Mouse (Mus musculus) hindbrain, embryonic 10.5 days (tissue): ENCODE data around the gene Chsy1. TPM values are rescaled to one million over a fixed set of nuclear protein-coding genes. Genes with fewer than 3 reads are reported as not detected.
A peak's percentile ranks its signal among the peaks of the same experiment; 100 is the strongest.

ENCODE experiments used
- DNase-seq: peaks from one replicate; pipeline ENCODE4 v3.0.0-alpha.2; 2017; ENCODE audit warnings: low spot score
- H3K27ac ChIP-seq: fragments of 300-500 bp; sonication (generic); 2 replicates; pipeline ENCODE4 v1.5.1; 2016; ENCODE audit warnings: mild to moderate bottlenecking, moderate library complexity
- H3K27me3 ChIP-seq: fragments of 300-500 bp; sonication (generic); 2 replicates; pipeline ENCODE4 v1.6.1; 2016; ENCODE audit warnings: mild to moderate bottlenecking; ENCODE audit not compliant: poor library complexity, insufficient read depth, severe bottlenecking
- H3K36me3 ChIP-seq: fragments of 300-500 bp; sonication (generic); 2 replicates; pipeline ENCODE4 v1.6.1; 2016; ENCODE audit warnings: mild to moderate bottlenecking, moderate library complexity
- H3K4me1 ChIP-seq: fragments of 300-500 bp; sonication (generic); replicated peaks from 2 replicates; pipeline ENCODE4 v1.6.1; 2016; ENCODE audit warnings: mild to moderate bottlenecking
- H3K4me3 ChIP-seq: fragments of 300-500 bp; sonication (generic); 2 replicates; pipeline ENCODE4 v1.5.1; 2016; ENCODE audit warnings: mild to moderate bottlenecking, moderate library complexity
- H3K9me3 ChIP-seq: fragments of 300-500 bp; sonication (generic); 2 replicates; pipeline ENCODE4 v1.6.1; 2016; ENCODE audit warnings: mild to moderate bottlenecking, moderate library complexity
- WGBS: fragments of 180-500 bp; shearing (Covaris S2); methylation state at CpG from one replicate; pipeline ENCODE4 v1.1.7; 2016; 5-methylcytosine and 5-hydroxymethylcytosine counted together
- polyA plus RNA-seq: library from polyadenylated mRNA; unstranded; fragments of >200 nt; fragmentation: Nextera tagmentation; extraction: Ambion mirVana; gene quantifications from 2 replicates; pipeline ENCODE4 v1.2.1, GENCODE M21; 2016

The Chsy1 gene
- polyA plus RNA-seq, 1 experiment from 2014 or later = 9.6 TPM

DNA sequence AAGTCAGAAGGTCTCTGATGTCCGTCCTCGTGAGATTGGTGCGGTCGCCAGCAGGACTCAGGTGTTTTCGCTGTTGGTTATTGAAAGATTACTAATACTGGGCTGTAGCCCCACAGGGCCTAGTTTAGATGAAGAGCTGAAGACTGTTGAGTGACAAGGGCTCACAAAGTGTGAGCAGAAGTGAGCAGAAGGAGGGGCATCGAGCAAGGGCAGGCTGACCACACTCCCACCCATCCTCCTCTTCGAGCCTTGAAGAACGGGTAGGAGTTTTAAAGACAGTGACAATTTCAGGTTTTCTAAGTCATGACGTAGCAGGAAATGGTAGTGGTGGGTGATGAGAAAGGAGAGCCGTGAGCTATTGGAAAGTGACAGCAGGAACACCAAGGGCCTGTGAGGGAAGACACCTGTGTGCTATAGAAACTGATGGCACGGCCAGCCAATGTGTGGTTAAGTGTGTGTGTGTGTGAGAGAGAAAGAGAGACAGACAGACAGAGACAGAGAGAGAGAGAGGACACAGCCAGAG lies 6.6 kb downstream of the Chsy1 start:
- Histone ChIP-seq H3K4me1 (peaks cover 63% of the 10 kb centered on the region), H3K4me3 (no peak overlapping the region), H3K27me3 (no peaks in the 10 kb centered on the region), H3K9me3 (no peaks in the 10 kb centered on the region), H3K27ac (no peak overlapping the region), H3K36me3 (peaks cover 9% of the 10 kb centered on the region)
- DNase-seq = no peak
- 89% methylated on average over 11 of the region's 11 CpGs for WGBS

DNA sequence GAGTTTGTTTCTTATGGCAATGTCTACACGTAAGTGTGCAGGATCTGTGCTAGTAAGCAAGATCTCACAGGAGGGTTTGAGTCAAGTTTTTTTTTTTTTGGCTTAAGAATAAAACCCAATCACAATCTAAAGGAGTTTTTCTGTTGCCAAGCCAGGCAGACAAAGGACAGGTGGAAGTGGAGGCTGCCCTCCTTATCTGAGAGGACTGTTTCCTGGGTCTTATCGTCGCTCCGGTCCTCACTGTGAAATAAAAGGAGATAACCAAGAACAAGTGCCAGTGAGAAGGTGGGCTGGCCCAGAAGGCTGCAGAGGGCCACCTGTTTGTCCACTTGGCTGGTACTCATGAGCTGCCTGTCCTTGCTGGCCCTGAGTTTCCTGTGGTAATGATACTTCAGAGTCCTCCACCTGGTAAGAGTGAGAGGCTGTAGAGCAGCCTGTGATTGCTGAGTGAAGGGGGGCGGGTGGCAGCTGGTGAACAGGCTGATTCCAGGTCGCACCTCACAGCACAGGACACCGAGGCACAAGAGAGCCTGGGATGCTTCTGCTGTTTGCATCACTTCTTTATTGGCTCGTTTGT lies 7.7 kb downstream of the Chsy1 start:
- H3K4me3 ChIP-seq = no peak overlapping the region
- H3K9me3 ChIP-seq = no peaks in the 10 kb centered on the region
- peaks cover 62% of the 10 kb centered on the region for H3K4me1 ChIP-seq
- DNase-seq = no peak
- no peaks in the 10 kb centered on the region for H3K27me3 ChIP-seq
- H3K27ac ChIP-seq = no peak overlapping the region
- WGBS = 87% methylated on average over 8 of the region's 8 CpGs
- H3K36me3 ChIP-seq = peaks cover 9% of the 10 kb centered on the region

- no peaks in the 10 kb centered on the region for H3K27me3 ChIP-seq
- peaks cover 57% of the 10 kb centered on the region for H3K4me1 ChIP-seq
- no peak overlapping the region for H3K4me3 ChIP-seq
- H3K36me3 ChIP-seq = 0 out of 2 replicates have a peak, but pooled peaks cover 6% of the 10 kb centered on the region
- H3K27ac ChIP-seq = no peak overlapping the region
- no peaks in the 10 kb centered on the region for H3K9me3 ChIP-seq
- no peak for DNase-seq
- WGBS = 85% methylated on average over 3 of the region's 3 CpGs
Observed at GRCm38 (mm10) chr7:66118046-66118445, 8.7 kb downstream of the Chsy1 start.

DNA sequence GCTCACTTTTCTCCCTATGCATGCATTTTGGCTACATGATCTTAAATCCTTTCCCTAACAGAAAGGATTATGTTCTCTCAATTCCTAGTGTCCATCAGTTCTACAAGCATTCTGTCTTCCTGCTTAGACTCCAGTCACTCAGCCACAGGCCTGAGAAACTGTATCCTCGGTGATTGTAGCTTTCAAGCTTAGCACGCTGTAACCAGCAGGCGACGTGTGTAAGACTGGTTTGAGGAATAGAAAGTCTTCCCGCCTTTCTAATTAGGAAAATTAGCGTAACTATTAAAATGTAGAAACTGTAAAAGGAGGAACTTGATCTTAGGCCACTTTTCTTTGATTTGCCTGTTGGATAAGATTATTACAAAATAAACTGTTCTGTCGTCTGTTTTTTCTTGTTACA lies 9.5 kb downstream of the Chsy1 start:
- H3K4me1 ChIP-seq = peaks cover 50% of the 10 kb centered on the region
- H3K9me3 ChIP-seq = no peaks in the 10 kb centered on the region
- no peaks in the 10 kb centered on the region for H3K27me3 ChIP-seq
- no peak for DNase-seq
- 85% methylated on average over 7 of the region's 7 CpGs for WGBS
- H3K4me3 ChIP-seq = no peak overlapping the region
- no peak overlapping the region for H3K27ac ChIP-seq
- 0 out of 2 replicates have a peak, but pooled peaks cover 6% of the 10 kb centered on the region for H3K36me3 ChIP-seq

- Histone ChIP-seq H3K27me3 (no peaks in the 10 kb centered on the region), H3K9me3 (no peaks in the 10 kb centered on the region), H3K4me1 (peaks cover 44% of the 10 kb centered on the region), H3K4me3 (no peak overlapping the region), H3K36me3 (peaks cover 8% of the 10 kb centered on the region), H3K27ac (no peak overlapping the region)
- DNase-seq = no peak
- 87% methylated on average over 1 of the region's 1 CpGs for WGBS
Observed at GRCm38 (mm10) chr7:66120139-66120538, 10.8 kb downstream of the Chsy1 start.

DNA sequence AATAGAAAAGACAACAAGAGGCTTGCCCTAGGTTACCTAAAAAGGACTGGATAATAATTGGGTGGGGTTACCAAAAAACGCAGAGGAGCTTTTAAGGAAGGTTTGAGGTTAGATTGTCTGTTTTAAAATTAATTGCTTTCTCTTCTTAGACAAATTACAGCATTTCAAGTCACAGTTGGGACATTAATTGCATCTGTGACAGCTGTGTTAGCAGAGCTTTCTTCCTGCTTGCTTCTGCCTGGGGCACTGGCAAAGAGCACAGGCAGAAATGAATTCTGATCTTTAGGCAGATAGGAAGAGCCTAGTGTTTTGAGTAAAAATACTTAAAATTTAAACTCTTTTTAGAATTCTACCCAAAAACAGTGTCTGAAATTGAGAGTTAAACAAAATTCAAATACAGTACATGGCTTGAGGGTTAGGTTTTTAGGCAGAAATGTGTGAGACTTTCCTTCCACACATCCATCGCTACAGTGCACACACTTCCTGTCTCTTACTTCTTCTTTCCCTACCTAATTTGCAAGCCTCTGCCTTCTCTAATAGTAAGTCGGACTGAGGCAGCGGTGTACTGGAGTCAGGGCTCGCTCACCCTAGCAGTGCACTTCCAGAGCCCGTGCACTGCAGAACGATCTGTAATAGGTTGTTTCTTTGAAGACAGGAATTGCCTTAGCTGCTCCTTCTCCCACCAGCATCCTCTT lies 11.5 kb downstream of the Chsy1 start:
- DNase-seq = no peak
- Histone ChIP-seq H3K36me3 (peaks cover 15% of the 10 kb centered on the region), H3K27ac (no peak overlapping the region), H3K27me3 (no peaks in the 10 kb centered on the region), H3K4me3 (no peak overlapping the region), H3K4me1 (peaks cover 37% of the 10 kb centered on the region), H3K9me3 (no peaks in the 10 kb centered on the region)
- WGBS = 85% methylated on average over 7 of the region's 7 CpGs

DNA sequence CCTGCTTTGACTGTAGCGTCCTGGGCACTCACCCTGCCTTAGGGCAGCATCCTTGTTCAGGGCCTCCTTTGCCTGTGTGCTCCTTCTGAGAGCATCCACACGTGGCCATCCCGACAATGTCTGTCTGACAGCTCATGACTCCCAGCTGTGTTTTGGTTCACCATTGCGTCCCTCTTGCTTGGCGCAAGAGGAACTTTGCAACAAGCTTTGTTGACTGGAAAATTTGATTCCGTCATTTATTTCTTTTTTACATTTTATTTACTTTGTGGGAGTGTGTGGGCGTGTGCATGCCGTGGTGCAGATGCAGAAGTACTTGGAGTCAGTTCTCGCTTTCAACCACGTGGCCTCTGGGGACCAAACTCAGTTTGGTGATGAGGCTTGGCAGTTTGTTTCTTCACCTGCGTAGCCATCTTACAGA lies 15.2 kb downstream of the Chsy1 start:
- Histone ChIP-seq H3K27me3 (no peaks in the 10 kb centered on the region), H3K27ac (no peak overlapping the region), H3K4me1 (peaks cover 46% of the 10 kb centered on the region), H3K9me3 (no peaks in the 10 kb centered on the region), H3K4me3 (no peak overlapping the region), H3K36me3 (peaks cover 33% of the 10 kb centered on the region)
- no peak for DNase-seq
- 82% methylated on average over 11 of the region's 11 CpGs for whole genome bisulfite sequencing

DNA sequence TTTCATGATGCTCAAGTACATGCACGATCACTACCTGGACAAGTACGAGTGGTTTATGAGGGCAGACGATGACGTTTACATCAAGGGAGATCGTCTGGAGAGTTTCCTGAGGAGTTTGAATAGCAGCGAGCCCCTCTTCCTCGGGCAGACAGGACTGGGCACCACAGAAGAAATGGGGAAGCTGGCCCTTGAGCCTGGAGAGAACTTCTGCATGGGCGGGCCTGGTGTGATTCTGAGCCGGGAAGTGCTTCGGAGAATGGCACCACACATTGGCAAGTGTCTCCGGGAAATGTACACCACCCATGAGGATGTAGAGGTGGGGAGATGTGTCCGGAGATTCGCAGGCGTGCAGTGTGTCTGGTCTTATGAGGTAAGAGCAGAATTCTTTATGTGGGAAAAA lies 16.1 kb downstream of the Chsy1 start:
- Histone ChIP-seq H3K27ac (no peak overlapping the region), H3K9me3 (no peaks in the 10 kb centered on the region), H3K36me3 (peaks cover 38% of the 10 kb centered on the region), H3K27me3 (no peaks in the 10 kb centered on the region), H3K4me3 (no peak overlapping the region), H3K4me1 (peaks cover 38% of the 10 kb centered on the region)
- DNase-seq = no peak
- whole genome bisulfite sequencing = 94% methylated on average over 14 of the region's 14 CpGs

DNA sequence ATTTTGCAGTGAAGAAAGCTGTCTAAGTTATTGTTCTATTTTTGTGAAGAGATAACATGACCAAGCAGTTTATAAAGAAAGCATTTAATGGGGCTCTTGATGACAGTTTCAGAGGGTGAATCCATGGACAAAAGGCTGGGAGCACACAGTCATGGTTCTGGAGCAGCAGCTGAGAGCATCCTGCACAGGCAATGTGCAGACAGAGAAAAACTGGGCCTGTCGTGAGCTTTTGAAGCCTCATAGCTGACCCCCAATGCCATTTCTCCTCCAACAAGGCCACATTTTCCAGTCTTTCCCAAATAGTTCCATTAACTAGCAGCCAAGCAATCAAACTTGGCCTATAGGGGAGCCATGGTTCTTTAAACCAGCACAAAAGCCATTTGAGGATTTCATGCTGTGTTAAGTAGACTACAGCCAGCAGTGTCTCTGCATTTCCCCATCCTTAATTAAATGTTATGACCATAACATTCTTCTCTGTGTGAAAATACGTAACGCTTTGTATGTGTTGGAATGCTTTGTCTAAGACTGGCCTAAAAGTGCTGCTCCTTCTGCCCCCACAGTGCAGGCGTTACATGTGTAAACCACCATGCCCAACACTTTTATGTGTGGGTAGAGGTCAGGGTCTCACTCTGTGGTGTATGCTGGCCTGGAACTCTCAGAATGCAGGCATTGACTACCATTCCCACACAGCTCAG lies 18.8 kb downstream of the Chsy1 start:
- H3K4me3 ChIP-seq = no peak overlapping the region

GRCm38 (mm10) chr7:66128857-66129256 lies 19.5 kb downstream of the Chsy1 start:
- Histone ChIP-seq H3K36me3 (peaks cover 52% of the 10 kb centered on the region), H3K4me1 (peaks cover 31% of the 10 kb centered on the region), H3K9me3 (0 out of 2 replicates have a peak, but pooled peaks cover 2% of the 10 kb centered on the region), H3K27ac (no peak overlapping the region), H3K27me3 (no peaks in the 10 kb centered on the region), H3K4me3 (no peak overlapping the region)
- DNase-seq = no peak
- WGBS = 43% methylated on average over 3 of the region's 3 CpGs

More for the DNA sequence above, 18.8 kb downstream of the Chsy1 start:
- H3K4me1 ChIP-seq = peaks cover 31% of the 10 kb centered on the region
- peak; percentile 22 for DNase-seq
- H3K27me3 ChIP-seq = no peaks in the 10 kb centered on the region
- H3K27ac ChIP-seq = no peak overlapping the region; the same call in 1 of the 2 replicates
- H3K9me3 ChIP-seq = 0 out of 2 replicates have a peak, but pooled peaks cover 2% of the 10 kb centered on the region
- peaks cover 52% of the 10 kb centered on the region for H3K36me3 ChIP-seq
- 42% methylated on average over 4 of the region's 4 CpGs for WGBS

DNA sequence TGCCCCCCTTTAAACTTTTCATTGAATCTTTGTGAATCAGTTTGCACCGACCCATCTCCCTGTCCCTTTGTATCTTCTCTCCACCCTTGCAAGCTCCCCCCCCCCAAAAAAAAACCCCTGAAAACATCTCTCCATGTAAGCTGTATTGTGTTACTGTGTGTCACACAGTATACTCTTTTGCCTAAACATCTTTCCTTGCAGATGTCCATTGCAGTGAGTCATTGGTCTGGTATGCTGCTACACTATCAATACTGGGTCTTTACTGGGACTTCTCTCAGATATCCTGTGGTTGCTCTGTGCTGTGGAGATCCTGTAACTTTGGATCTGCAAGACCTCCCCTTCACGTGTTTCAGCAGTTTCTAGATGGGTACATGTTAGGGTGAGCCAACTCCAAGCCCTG lies 21.0 kb downstream of the Chsy1 start:
- H3K27me3 ChIP-seq = no peaks in the 10 kb centered on the region
- no peak overlapping the region for H3K4me3 ChIP-seq
- H3K4me1 ChIP-seq = peaks cover 27% of the 10 kb centered on the region
- no peak for DNase-seq
- H3K27ac ChIP-seq = no peak overlapping the region
- H3K36me3 ChIP-seq = peaks cover 43% of the 10 kb centered on the region
- WGBS = 96% methylated on average over 2 of the region's 2 CpGs
- 0 out of 2 replicates have a peak, but pooled peaks cover 2% of the 10 kb centered on the region for H3K9me3 ChIP-seq

DNA sequence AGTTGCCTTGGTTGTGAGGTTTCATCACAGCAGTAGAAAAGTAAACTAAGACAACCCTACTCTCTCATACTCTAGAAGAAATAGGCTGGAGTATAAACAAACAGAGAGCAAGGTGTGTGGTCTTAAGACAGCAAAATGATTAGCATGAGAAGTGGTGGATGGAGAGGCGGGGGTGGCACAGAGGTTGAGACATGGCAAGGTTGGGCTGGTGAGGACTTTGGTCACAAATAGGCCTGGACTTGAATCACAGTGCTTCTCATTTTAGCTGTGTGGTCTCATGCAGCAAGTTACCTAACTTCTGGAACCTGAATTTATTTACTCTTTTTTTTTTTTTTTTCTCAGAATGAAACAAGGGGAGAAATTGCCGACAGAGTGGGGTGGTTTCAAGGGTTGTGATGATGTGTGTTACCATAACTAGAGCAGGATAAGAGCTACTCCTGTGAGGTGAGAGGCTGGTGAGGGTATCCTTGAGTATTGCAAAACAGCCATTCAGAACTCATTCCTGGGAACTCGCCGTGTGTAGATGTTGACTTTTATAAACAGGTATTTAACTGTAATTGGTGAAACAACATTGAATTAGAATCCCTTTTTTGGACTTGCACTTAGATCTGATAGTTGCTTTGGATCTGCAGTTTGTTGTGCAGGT lies 22.6 kb downstream of the Chsy1 start:
- Histone ChIP-seq H3K9me3 (0 out of 2 replicates have a peak, but pooled peaks cover 2% of the 10 kb centered on the region), H3K36me3 (peaks cover 27% of the 10 kb centered on the region), H3K4me3 (no peak overlapping the region), H3K27ac (no peak overlapping the region), H3K27me3 (no peaks in the 10 kb centered on the region), H3K4me1 (peaks cover 29% of the 10 kb centered on the region)
- 93% methylated on average over 4 of the region's 4 CpGs for WGBS
- no peak for DNase-seq
